Mouse (Mus musculus) liver, adult 2 months (tissue): ENCODE data around the gene Nhsl1.

Experiments used
- CTCF ChIP-seq: fragments of 200-500 bp; IDR thresholded peaks from 2 replicates; pipeline ENCODE4 v1.5.1; 2011; ENCODE audit warnings: low read depth, low read length, control low read depth
- POLR2A ChIP-seq: fragments of 200-500 bp; IDR thresholded peaks from 2 replicates; pipeline ENCODE4 v1.6.1; 2011; ENCODE audit warnings: low read length, control low read depth; ENCODE audit not compliant: insufficient read depth; ENCODE audit errors: extremely low read depth

DNA sequence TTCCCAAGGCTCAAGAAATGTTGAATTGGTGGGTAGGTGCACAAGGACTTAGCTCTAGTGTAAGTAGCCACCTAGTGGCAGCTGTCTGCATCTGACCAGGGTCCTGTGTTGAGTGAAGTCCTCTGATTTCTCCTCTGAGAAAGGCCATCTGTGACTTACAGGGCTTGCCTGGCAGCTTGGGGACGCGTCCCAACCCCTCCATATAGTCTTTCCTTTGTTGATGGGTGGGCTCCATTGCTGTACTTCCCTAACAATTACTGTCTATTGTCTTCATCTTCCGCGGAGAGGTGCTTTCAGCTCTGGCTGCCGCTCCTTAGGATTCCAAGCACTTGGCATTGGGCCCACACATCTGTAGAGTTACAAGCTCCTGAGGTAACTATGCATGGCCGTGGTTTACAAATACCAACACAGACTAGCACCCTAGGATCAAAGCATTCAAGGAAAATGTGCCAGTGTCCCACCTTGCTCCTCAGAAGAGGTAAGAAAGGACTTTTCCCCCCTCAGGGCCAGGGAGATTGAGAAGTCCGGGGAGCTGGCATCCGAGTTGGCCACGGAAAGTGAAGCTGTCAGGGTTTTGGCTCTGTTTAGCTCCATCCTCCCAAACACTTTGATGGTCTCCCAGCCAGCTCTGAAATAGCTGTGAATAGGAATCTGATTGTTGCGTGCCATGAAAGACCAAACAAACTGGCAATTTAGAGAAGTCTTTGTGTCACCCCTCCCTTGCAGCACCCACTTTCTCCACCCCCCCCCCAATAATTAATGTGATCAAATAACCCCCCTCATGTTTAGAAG lies 70.2 kb downstream of the Nhsl1 start:
- TF ChIP-seq CTCF (peak; percentile 68), POLR2A (no peak)
